In the genomic region with DNA sequence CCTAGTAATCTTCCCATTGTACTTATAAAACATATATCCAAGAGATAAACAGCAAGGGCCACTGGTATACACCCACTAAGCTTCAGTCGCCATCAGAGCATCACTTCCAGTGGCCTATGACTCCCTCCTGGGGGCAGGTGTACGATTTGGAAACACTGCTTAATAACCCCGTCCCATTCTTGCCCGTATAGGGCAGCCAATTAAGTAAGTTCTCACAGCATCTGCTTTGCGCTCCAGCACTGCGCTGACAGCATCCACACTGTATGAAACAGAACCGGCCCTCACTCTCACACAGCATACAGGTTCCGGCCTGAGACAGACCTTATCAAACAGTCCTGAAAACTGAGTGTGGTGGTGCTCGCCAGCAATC, we compare ENCODE assay signal across 12 mouse cellular contexts. TPM values are rescaled to one million over a fixed set of nuclear protein-coding genes. Genes with fewer than 3 reads are reported as not detected.
DNase-seq lines count a peak whose midpoint lies in the region; ATAC-seq and TF ChIP-seq lines count a peak whose summit lies in the region.
"Had no signal": no experiment of that assay in that cellular context is flagged by ENCODE, and none has a peak within 500 bp of the region (broad histone marks: within the 10 kb centered on the region; RNA-seq: fewer than 3 reads in every experiment).

No protein-coding gene starts in this region.

- H3K4me1 ChIP-seq in forebrain, embryonic 11.5 days (replicated peaks; ENCODE audit: control insufficient read depth, insufficient read depth, low read length), result 0 out of 2 replicates have a peak, but pooled peaks cover 2% of the 10 kb centered on the region
- H3K4me1 ChIP-seq in forebrain, embryonic 10.5 days, result peaks cover 6% of the 10 kb centered on the region
- no peaks in the 10 kb centered on the region for H3K4me1 ChIP-seq in midbrain, embryonic 11.5 days (ENCODE audit: control insufficient read depth, insufficient read depth, low read length)
- peaks cover 10% of the 10 kb centered on the region for H3K4me1 ChIP-seq in midbrain, embryonic 10.5 days
- H3K4me1 ChIP-seq in limb, embryonic 14.5 days (ENCODE audit: control insufficient read depth, insufficient read depth, low read length), result no peaks in the 10 kb centered on the region
- no peaks in the 10 kb centered on the region for H3K4me1 ChIP-seq in cerebellum, adult 2 months (ENCODE audit: control insufficient read depth, insufficient read depth, low read length)

- no peak overlapping the region for H3K27ac ChIP-seq in forebrain, embryonic 11.5 days (ENCODE audit: low read depth, low read length)
- H3K27ac ChIP-seq in forebrain, embryonic 10.5 days, result no peak overlapping the region
- H3K27ac ChIP-seq in midbrain, embryonic 11.5 days (ENCODE audit: low read depth, low read length), result no peak overlapping the region
- H3K27ac ChIP-seq in midbrain, embryonic 10.5 days (replicated peaks), result no peak overlapping the region
- H3K27ac ChIP-seq in limb, embryonic 14.5 days (replicated peaks; ENCODE audit: low read depth, low read length), result no peak overlapping the region
- H3K27ac ChIP-seq in cerebellum, adult 2 months (ENCODE audit: insufficient read depth, low read length), result no peak overlapping the region
- H3K27ac ChIP-seq: limb, embryonic 15.5 days had no signal

- H3K36me3 ChIP-seq in forebrain, embryonic 11.5 days (ENCODE audit: control insufficient read depth, insufficient read depth, low read length), result no peaks in the 10 kb centered on the region
- H3K36me3 ChIP-seq in forebrain, embryonic 10.5 days (replicated peaks), result no peaks in the 10 kb centered on the region
- H3K36me3 ChIP-seq in midbrain, embryonic 11.5 days (ENCODE audit: control insufficient read depth, insufficient read depth, low read length), result no peaks in the 10 kb centered on the region
- H3K36me3 ChIP-seq in midbrain, embryonic 10.5 days, result no peaks in the 10 kb centered on the region
- H3K36me3 ChIP-seq in limb, embryonic 14.5 days (ENCODE audit: control insufficient read depth, insufficient read depth, low read length), result no peaks in the 10 kb centered on the region
- H3K36me3 ChIP-seq: G1E; limb, embryonic 15.5 days had no signal

- H3K9me3 ChIP-seq in forebrain, embryonic 11.5 days (ENCODE audit: control insufficient read depth, low read length), result no peaks in the 10 kb centered on the region
- H3K9me3 ChIP-seq in forebrain, embryonic 10.5 days, result no peaks in the 10 kb centered on the region
- H3K9me3 ChIP-seq in midbrain, embryonic 11.5 days (ENCODE audit: control insufficient read depth, low read length), result no peaks in the 10 kb centered on the region
- H3K9me3 ChIP-seq in midbrain, embryonic 10.5 days (replicated peaks), result no peaks in the 10 kb centered on the region
- H3K9me3 ChIP-seq in limb, embryonic 14.5 days (ENCODE audit: control insufficient read depth, low read length), result no peaks in the 10 kb centered on the region
- H3K9me3 ChIP-seq: G1E; limb, embryonic 15.5 days had no signal

- no peaks in the 10 kb centered on the region for H3K27me3 ChIP-seq in forebrain, embryonic 11.5 days (ENCODE audit: control insufficient read depth, insufficient read depth, low read length)
- peaks cover 4% of the 10 kb centered on the region; the same call in 1 of the 2 replicates for H3K27me3 ChIP-seq in forebrain, embryonic 10.5 days (ENCODE audit: poor library complexity, severe bottlenecking)
- H3K27me3 ChIP-seq in midbrain, embryonic 11.5 days (ENCODE audit: control insufficient read depth, insufficient read depth, low read length), result no peaks in the 10 kb centered on the region
- no peaks in the 10 kb centered on the region for H3K27me3 ChIP-seq in midbrain, embryonic 10.5 days (ENCODE audit: low read depth, poor library complexity, severe bottlenecking)
- H3K27me3 ChIP-seq in limb, embryonic 14.5 days (ENCODE audit: control insufficient read depth, insufficient read depth, low read length), result no peaks in the 10 kb centered on the region
- no peaks in the 10 kb centered on the region for H3K27me3 ChIP-seq in cerebellum, adult 2 months (ENCODE audit: control insufficient read depth, insufficient read depth, low read length)
- H3K27me3 ChIP-seq: limb, embryonic 15.5 days had no signal

- intact Hi-C loops in left cerebral cortex, postnatal 10 days (cut with DNase I), result no loop called here

- no peak for TF ChIP-seq CTCF in cerebellum, adult 2 months (IDR thresholded peaks at IDR 0.05; ENCODE audit: borderline replicate concordance, insufficient read depth, low read depth, low read length)

- TF ChIP-seq POLR2A in limb, embryonic 14.5 days (IDR thresholded peaks at IDR 0.05; ENCODE audit: borderline replicate concordance, extremely low read depth, insufficient read depth, insufficient read length), result no peak
- no peak for TF ChIP-seq POLR2A in cerebellum, adult 2 months (IDR thresholded peaks at IDR 0.05; ENCODE audit: borderline replicate concordance, insufficient read depth, low read length)

- DNase-seq in forebrain, embryonic 11.5 days (ENCODE audit: low spot score), result no peak
- no peak for DNase-seq in forebrain, embryonic 10.5 days (ENCODE audit: extremely low spot score, low spot score)
- DNase-seq in midbrain, embryonic 11.5 days (ENCODE audit: low spot score, missing footprints), result no peak
- no peak for DNase-seq in midbrain, embryonic 10.5 days (ENCODE audit: low spot score)
- DNase-seq in limb, embryonic 14.5 days (ENCODE audit: low spot score), result no peak
- no peak for DNase-seq in left cerebral cortex, postnatal 10 days (ENCODE audit: extremely low spot score in 1 of 2, low spot score in 2 of 2)
- DNase-seq in cerebellum, adult 2 months, result no peak
- no peak for DNase-seq in frontal cortex, adult 2 months (ENCODE audit: extremely low spot score in 1 of 2, low spot score in 1 of 2)

- 61% methylated on average over 9 of the region's 9 CpGs for WGBS in forebrain, embryonic 11.5 days
- WGBS in forebrain, embryonic 10.5 days, result 67% methylated on average over 9 of the region's 9 CpGs
- 64% methylated on average over 9 of the region's 9 CpGs for WGBS in midbrain, embryonic 11.5 days
- 71% methylated on average over 9 of the region's 9 CpGs for WGBS in midbrain, embryonic 10.5 days
- WGBS in limb, embryonic 14.5 days, result 66% methylated on average over 9 of the region's 9 CpGs
- WGBS in cerebellum, adult 2 months, result 61% methylated on average over 9 of the region's 9 CpGs

- H3K9ac ChIP-seq in forebrain, embryonic 11.5 days (ENCODE audit: low read length), result no peak overlapping the region
- H3K9ac ChIP-seq in midbrain, embryonic 11.5 days (ENCODE audit: low read length), result no peak overlapping the region
- no peak overlapping the region for H3K9ac ChIP-seq in limb, embryonic 14.5 days (ENCODE audit: low read depth, low read length, severe bottlenecking)

- H3K4me3 ChIP-seq in forebrain, embryonic 11.5 days (ENCODE audit: low read depth, low read length), result no peak overlapping the region
- H3K4me3 ChIP-seq in forebrain, embryonic 10.5 days, result no peak overlapping the region
- H3K4me3 ChIP-seq in midbrain, embryonic 11.5 days (ENCODE audit: low read depth, low read length), result no peak overlapping the region
- H3K4me3 ChIP-seq in midbrain, embryonic 10.5 days, result no peak overlapping the region
- no peak overlapping the region for H3K4me3 ChIP-seq in limb, embryonic 14.5 days (replicated peaks; ENCODE audit: low read length)
- H3K4me3 ChIP-seq in cerebellum, adult 2 months (replicated peaks; ENCODE audit: insufficient read depth, low read depth, low read length), result no peak overlapping the region

- no peak overlapping the region for H3K4me2 ChIP-seq in forebrain, embryonic 11.5 days (ENCODE audit: low read depth, low read length, severe bottlenecking)
- H3K4me2 ChIP-seq in midbrain, embryonic 11.5 days, result no peak overlapping the region
- H3K4me2 ChIP-seq in limb, embryonic 14.5 days (replicated peaks; ENCODE audit: low read depth, low read length, severe bottlenecking), result no peak overlapping the region

- ATAC-seq in forebrain, embryonic 11.5 days (replicated peaks; ENCODE audit: low FRiP score), result peak; percentile 42
- ATAC-seq in midbrain, embryonic 11.5 days (ENCODE audit: low FRiP score), result peak; percentile 54
- 0 out of 2 replicates have a peak, but pooled peaks have one; percentile 11 for ATAC-seq in limb, embryonic 14.5 days (ENCODE audit: low FRiP score, low read depth)

RNA-seq across cellular contexts. Expression of a gene that starts 30.7 kb away (rescaled TPM):
- 29.3 and 30.6 TPM in 2 replicates for polyA plus RNA-seq in forebrain, embryonic 11.5 days (2014; fragmentation: Nextera tagmentation; extraction: Ambion mirVana)
- polyA plus RNA-seq in forebrain, embryonic 10.5 days (2016; fragmentation: Nextera tagmentation; extraction: Ambion mirVana), result 10.5 and 11.7 TPM in 2 replicates
- polyA plus RNA-seq in midbrain, embryonic 11.5 days (2014; fragmentation: Nextera tagmentation; extraction: Ambion mirVana), result 25.0 and 27.1 TPM in 2 replicates
- polyA plus RNA-seq in midbrain, embryonic 10.5 days (2016; fragmentation: Nextera tagmentation; extraction: Ambion mirVana), result 11.0 and 11.9 TPM in 2 replicates
- polyA plus RNA-seq in limb, embryonic 14.5 days (2012; rRNA removed), result 57.6 and 66.1 TPM in 2 replicates
- 19.3 and 19.4 TPM in 2 replicates for polyA plus RNA-seq in limb, embryonic 14.5 days (2014; fragmentation: Nextera tagmentation; extraction: Ambion mirVana)
- total RNA-seq in left cerebral cortex, postnatal 10 days (2021), result 100 to 1,000 TPM; 133 to 143 TPM
- 76.3 and 86.4 TPM in 2 replicates for polyA plus RNA-seq in cerebellum, adult 2 months (2012; rRNA removed)
- 70.4 and 77.0 TPM in 2 replicates for polyA plus RNA-seq in frontal cortex, adult 2 months (2012; rRNA removed)

RNA-seq across cellular contexts. Expression of a gene that starts 38.0 kb away (rescaled TPM):
- polyA plus RNA-seq in forebrain, embryonic 11.5 days (2014; fragmentation: Nextera tagmentation; extraction: Ambion mirVana), result not detected in 2 replicates
- polyA plus RNA-seq in forebrain, embryonic 10.5 days (2016; fragmentation: Nextera tagmentation; extraction: Ambion mirVana), result not detected in 2 replicates
- not detected in 2 replicates for polyA plus RNA-seq in midbrain, embryonic 11.5 days (2014; fragmentation: Nextera tagmentation; extraction: Ambion mirVana)
- not detected in 2 replicates for polyA plus RNA-seq in midbrain, embryonic 10.5 days (2016; fragmentation: Nextera tagmentation; extraction: Ambion mirVana)
- polyA plus RNA-seq in limb, embryonic 14.5 days (2012; rRNA removed), result not detected in 2 replicates
- polyA plus RNA-seq in limb, embryonic 14.5 days (2014; fragmentation: Nextera tagmentation; extraction: Ambion mirVana), result not detected in 2 replicates
- not detected for total RNA-seq in left cerebral cortex, postnatal 10 days (2021)
- polyA plus RNA-seq in cerebellum, adult 2 months (2012; rRNA removed), result 0.03 and 0.10 TPM in 2 replicates
- not detected in 2 replicates for polyA plus RNA-seq in frontal cortex, adult 2 months (2012; rRNA removed)
- total RNA-seq: megakaryocyte, adult 5-6 weeks had no signal
- polyA plus RNA-seq: G1E; heart, postnatal 0 days; limb, embryonic 15.5 days had no signal
